Mouse (Mus musculus) erythroblast, embryonic 14.5 days (primary cell): ENCODE measurements around the gene App.

ENCODE experiments used
- GATA1 ChIP-seq: IDR thresholded peaks from 2 replicates; pipeline ENCODE4 v1.6.1; 2012; ENCODE audit warnings: low read length, inconsistent platforms, mixed read lengths
- TAL1 ChIP-seq: IDR thresholded peaks from 3 replicates; pipeline ENCODE4 v1.6.1; 2012; ENCODE audit warnings: low read length, inconsistent platforms, mixed read lengths

GRCm38 (mm10) chr16:85000304-85000703 is 173.3 kb downstream of the App start:
- TF ChIP-seq TAL1 (no peak), GATA1 (no peak)
